Mouse (Mus musculus): ENCODE measurements around the gene Tbc1d20. TPM values are rescaled to one million over a fixed set of nuclear protein-coding genes. Genes with fewer than 3 reads are reported as not detected.

Gene Tbc1d20
- total and polyA plus RNA-seq, 3 experiments, result 14.3 to 22.5 (median 17.0) TPM

- dilution Hi-C loops (cut with MboI; ENCODE audit: extremely low pct_ligation_motif_present, extremely low pct_unique_long_range_greater_than_20kb, low sequenced_read_pairs), result no loop called here
- H3K4me3 ChIP-seq (replicated peaks in 1 of 3; ENCODE audit: low read depth in 2 of 3, low read length in 2 of 3, poor library complexity in 1 of 3), result no peak overlapping the region
Measured at GRCm38 (mm10) chr2:152312996-152313395, 19.4 kb downstream of the Tbc1d20 start.

GRCm38 (mm10) chr2:152313926-152314325, 20.3 kb downstream of the Tbc1d20 start:
- dilution Hi-C loops (cut with MboI; ENCODE audit: extremely low pct_ligation_motif_present, extremely low pct_unique_long_range_greater_than_20kb, low sequenced_read_pairs) (no loop called here), in situ Hi-C loops (cut with MboI; ENCODE audit: low pct_ligation_motif_present, low pct_unique_long_range_greater_than_20kb, low sequenced_read_pairs) (no loop called here)
- H3K9ac ChIP-seq (ENCODE audit: insufficient read depth, low read depth), result no peak overlapping the region
- no peaks in the 10 kb centered on the region for H3K27me3 ChIP-seq (replicated peaks)
- H3K36me3 ChIP-seq (replicated peaks in 1 of 2; ENCODE audit: control insufficient read depth in 1 of 2, insufficient read depth in 1 of 2, low read length in 1 of 2), result peaks cover 80 to 95% of the 10 kb centered on the region in 2 experiments
- DNase-seq (ENCODE audit: extremely low read depth), result no peak
- no peak overlapping the region for H3K4me3 ChIP-seq (replicated peaks in 1 of 3; ENCODE audit: low read depth in 2 of 3, low read length in 2 of 3, poor library complexity in 1 of 3)
- H3K27ac ChIP-seq (ENCODE audit: insufficient read depth, low read depth), result no peak overlapping the region
- TF ChIP-seq NELFE (IDR thresholded peaks at IDR 0.05; ENCODE audit: low read depth, low read length) (no peak), MYC (IDR thresholded peaks at IDR 0.05; ENCODE audit: low read depth, low read length) (no peak), POLR2A (IDR thresholded peaks at IDR 0.05; ENCODE audit: low read depth, low read length) (no peak)
- H3K9me3 ChIP-seq (replicated peaks; ENCODE audit: low read length), result no peaks in the 10 kb centered on the region
- no peaks in the 10 kb centered on the region for H3K4me1 ChIP-seq (ENCODE audit: control insufficient read depth in 1 of 2, insufficient read depth in 2 of 2)
- no peak overlapping the region for H3K4me2 ChIP-seq (ENCODE audit: insufficient read depth, low read depth, poor library complexity, severe bottlenecking)
- H3K79me2 ChIP-seq (replicated peaks; ENCODE audit: control insufficient read depth, extremely low read depth, insufficient read depth, poor library complexity, severe bottlenecking), result no peaks in the 10 kb centered on the region

More at GRCm38 (mm10) chr2:152312996-152313395, 19.4 kb downstream of the Tbc1d20 start:
- H3K27me3 ChIP-seq (replicated peaks), result no peaks in the 10 kb centered on the region
- peaks cover 79 to 95% of the 10 kb centered on the region in 2 experiments for H3K36me3 ChIP-seq (replicated peaks in 1 of 2; ENCODE audit: control insufficient read depth in 1 of 2, insufficient read depth in 1 of 2, low read length in 1 of 2)
- no peaks in the 10 kb centered on the region for H3K9me3 ChIP-seq (replicated peaks; ENCODE audit: low read length)
- H3K4me2 ChIP-seq (ENCODE audit: insufficient read depth, low read depth, poor library complexity, severe bottlenecking), result no peak overlapping the region
- H3K9ac ChIP-seq (ENCODE audit: insufficient read depth, low read depth), result no peak overlapping the region
- no peaks in the 10 kb centered on the region for H3K4me1 ChIP-seq (ENCODE audit: control insufficient read depth in 1 of 2, insufficient read depth in 2 of 2)
- in situ Hi-C loops (cut with MboI; ENCODE audit: low pct_ligation_motif_present, low pct_unique_long_range_greater_than_20kb, low sequenced_read_pairs), result no loop called here
- no peak overlapping the region for H3K27ac ChIP-seq (ENCODE audit: insufficient read depth, low read depth)
- no peaks in the 10 kb centered on the region for H3K79me2 ChIP-seq (replicated peaks; ENCODE audit: control insufficient read depth, extremely low read depth, insufficient read depth, poor library complexity, severe bottlenecking)
- DNase-seq (ENCODE audit: extremely low read depth), result no peak
- TF ChIP-seq ZKSCAN1 (IDR thresholded peaks at IDR 0.05; ENCODE audit: borderline replicate concordance, low read depth, low read length) (no peak), POLR2AphosphoS2 (IDR thresholded peaks at IDR 0.05; ENCODE audit: low read depth, low read length) (no peak), MAFK (IDR thresholded peaks at IDR 0.05; ENCODE audit: insufficient replicate concordance, low read length) (no peak), MEF2A (IDR thresholded peaks at IDR 0.05; ENCODE audit: borderline replicate concordance, low read depth, low read length) (no peak), BHLHE40 (IDR thresholded peaks at IDR 0.05; ENCODE audit: low read depth, low read length) (no peak), MXI1 (IDR thresholded peaks at IDR 0.05; ENCODE audit: low read depth, low read length) (no peak), NRF1 (IDR thresholded peaks at IDR 0.05; ENCODE audit: low read depth, low read length) (no peak), MAZ (IDR thresholded peaks at IDR 0.05; ENCODE audit: low read depth, low read length) (no peak)

GRCm38 (mm10) chr2:152317054-152317453, 23.4 kb downstream of the Tbc1d20 start:
- in situ Hi-C loops (cut with MboI; ENCODE audit: low pct_ligation_motif_present, low pct_unique_long_range_greater_than_20kb, low sequenced_read_pairs) (no loop called here), dilution Hi-C loops (cut with MboI; ENCODE audit: extremely low pct_ligation_motif_present, extremely low pct_unique_long_range_greater_than_20kb, low sequenced_read_pairs) (no loop called here)
- Histone ChIP-seq H3K9me3 (replicated peaks; ENCODE audit: low read length) (no peaks in the 10 kb centered on the region), H3K27ac (ENCODE audit: insufficient read depth, low read depth) (no peak overlapping the region), H3K4me3 (replicated peaks in 1 of 3; ENCODE audit: low read depth in 2 of 3, low read length in 2 of 3, poor library complexity in 1 of 3) (no peak overlapping the region), H3K36me3 (replicated peaks in 1 of 2; ENCODE audit: control insufficient read depth in 1 of 2, insufficient read depth in 1 of 2, low read length in 1 of 2) (peaks cover 83 to 98% of the 10 kb centered on the region in 2 experiments), H3K4me1 (ENCODE audit: control insufficient read depth in 1 of 2, insufficient read depth in 2 of 2) (no peaks in the 10 kb centered on the region), H3K27me3 (replicated peaks) (no peaks in the 10 kb centered on the region), H3K9ac (ENCODE audit: insufficient read depth, low read depth) (no peak overlapping the region), H3K79me2 (replicated peaks; ENCODE audit: control insufficient read depth, extremely low read depth, insufficient read depth, poor library complexity, severe bottlenecking) (no peaks in the 10 kb centered on the region), H3K4me2 (ENCODE audit: insufficient read depth, low read depth, poor library complexity, severe bottlenecking) (no peak overlapping the region)
- DNase-seq (ENCODE audit: extremely low read depth), result no peak
- TF ChIP-seq E2F4 (IDR thresholded peaks at IDR 0.05; ENCODE audit: insufficient replicate concordance, low read depth, low read length), result no peak
- TF ChIP-seq ZNF384 (IDR thresholded peaks at IDR 0.05; ENCODE audit: low read depth, low read length), result no peak
- TF ChIP-seq MAX (IDR thresholded peaks at IDR 0.05; ENCODE audit: low read length), result no peak
- TF ChIP-seq MAZ (IDR thresholded peaks at IDR 0.05; ENCODE audit: low read depth, low read length), result no peak
- no peak for TF ChIP-seq ZC3H11A (IDR thresholded peaks at IDR 0.05; ENCODE audit: low read depth, low read length)
- TF ChIP-seq TCF12 (IDR thresholded peaks at IDR 0.05; ENCODE audit: low read depth, low read length), result no peak
- no peak for TF ChIP-seq UBTF (IDR thresholded peaks at IDR 0.05; ENCODE audit: low read depth, low read length)
- no peak for TF ChIP-seq MEF2A (IDR thresholded peaks at IDR 0.05; ENCODE audit: borderline replicate concordance, low read depth, low read length)
- TF ChIP-seq POLR2AphosphoS2 (IDR thresholded peaks at IDR 0.05; ENCODE audit: low read depth, low read length), result no peak
- no peak for TF ChIP-seq POLR2A (IDR thresholded peaks at IDR 0.05; ENCODE audit: low read depth, low read length)
- no peak for TF ChIP-seq CTCF (conservative IDR thresholded peaks at IDR 0.05 in 1 of 2, IDR thresholded peaks at IDR 0.05 in 1 of 2; ENCODE audit: low read depth in 2 of 2, low read length in 2 of 2)
- no peak for TF ChIP-seq PAX5 (IDR thresholded peaks at IDR 0.05; ENCODE audit: low read length)
- TF ChIP-seq USF2 (conservative IDR thresholded peaks at IDR 0.05; ENCODE audit: low read depth, low read length), result no peak
- no peak for TF ChIP-seq TBP (conservative IDR thresholded peaks at IDR 0.05; ENCODE audit: low read depth, low read length)
- no peak for TF ChIP-seq CHD2 (IDR thresholded peaks at IDR 0.05; ENCODE audit: low read length)
- no peak for TF ChIP-seq SMC3 (IDR thresholded peaks at IDR 0.05; ENCODE audit: low read depth, low read length)
- no peak for TF ChIP-seq ZMIZ1 (IDR thresholded peaks at IDR 0.05; ENCODE audit: low read depth, low read length)
- TF ChIP-seq MXI1 (IDR thresholded peaks at IDR 0.05; ENCODE audit: low read depth, low read length), result no peak
- no peak for TF ChIP-seq RCOR1 (conservative IDR thresholded peaks at IDR 0.05; ENCODE audit: low read depth, low read length)
- TF ChIP-seq RAD21 (IDR thresholded peaks at IDR 0.05; ENCODE audit: low read depth, low read length), result no peak

Measured in CH12.LX (cell line).